Mouse (Mus musculus): ENCODE measurements around the gene Cyp24a1. TPM values are rescaled to one million over a fixed set of nuclear protein-coding genes. Genes with fewer than 3 reads are reported as not detected.
A peak's percentile ranks its signal among the peaks of the same experiment; 100 is the strongest.

Gene Cyp24a1
- polyA plus RNA-seq, 1 experiment from 2014 or later: 0.05 TPM

- Histone ChIP-seq H3K9ac (no peak overlapping the region), H3K27ac (no peak overlapping the region), H3K4me1 (replicated peaks; ENCODE audit: control insufficient read depth, insufficient read depth, low read length) (no peaks in the 10 kb centered on the region), H3K4me2 (replicated peaks) (no peak overlapping the region), H3K4me3 (replicated peaks; ENCODE audit: low read length) (no peak overlapping the region), H3K36me3 (replicated peaks; ENCODE audit: control insufficient read depth, insufficient read depth) (no peaks in the 10 kb centered on the region), H3K9me3 (ENCODE audit: control insufficient read depth, low read length) (no peaks in the 10 kb centered on the region), H3K27me3 (ENCODE audit: control insufficient read depth, insufficient read depth, low read length) (no peaks in the 10 kb centered on the region)
- ATAC-seq (ENCODE audit: low FRiP score) (no peak), DNase-seq (ENCODE audit: low spot score) (no peak)
- WGBS: 86% methylated on average over 8 of the region's 8 CpGs
These were observed 20.3 kb downstream of the Cyp24a1 start for GRCm38 (mm10) chr2:170476643-170477042.

GRCm38 (mm10) chr2:170476215-170476614 lies 20.7 kb downstream of the Cyp24a1 start:
- no peak overlapping the region for H3K27ac ChIP-seq
- H3K9me3 ChIP-seq (ENCODE audit: control insufficient read depth, low read length): no peaks in the 10 kb centered on the region
- no peaks in the 10 kb centered on the region for H3K4me1 ChIP-seq (replicated peaks; ENCODE audit: control insufficient read depth, insufficient read depth, low read length)
- no peak overlapping the region for H3K4me2 ChIP-seq (replicated peaks)
- H3K27me3 ChIP-seq (ENCODE audit: control insufficient read depth, insufficient read depth, low read length): no peaks in the 10 kb centered on the region
- no peak overlapping the region for H3K4me3 ChIP-seq (replicated peaks; ENCODE audit: low read length)
- ATAC-seq (ENCODE audit: low FRiP score): no peak
- no peaks in the 10 kb centered on the region for H3K36me3 ChIP-seq (replicated peaks; ENCODE audit: control insufficient read depth, insufficient read depth)
- WGBS: 83% methylated on average over 11 of the region's 11 CpGs
- no peak overlapping the region for H3K9ac ChIP-seq
- no peak for DNase-seq (ENCODE audit: low spot score)

- no peaks in the 10 kb centered on the region for H3K4me1 ChIP-seq (replicated peaks; ENCODE audit: control insufficient read depth, insufficient read depth, low read length)
- 57% methylated on average over 3 of the region's 3 CpGs for WGBS
These were observed 21.8 kb downstream of the Cyp24a1 start for GRCm38 (mm10) chr2:170475164-170475563.

GRCm38 (mm10) chr2:170474125-170474524 lies 22.8 kb downstream of the Cyp24a1 start:
- H3K9me3 ChIP-seq (ENCODE audit: control insufficient read depth, low read length): no peaks in the 10 kb centered on the region
- ATAC-seq (ENCODE audit: low FRiP score) (no peak), DNase-seq (ENCODE audit: low spot score) (no peak)
- H3K27ac ChIP-seq: no peak overlapping the region
- WGBS: 96% methylated on average over 5 of the region's 5 CpGs
- no peaks in the 10 kb centered on the region for H3K36me3 ChIP-seq (replicated peaks; ENCODE audit: control insufficient read depth, insufficient read depth)
- peaks cover 4% of the 10 kb centered on the region; the same call in 1 of the 2 replicates for H3K4me1 ChIP-seq (replicated peaks; ENCODE audit: control insufficient read depth, insufficient read depth, low read length)
- H3K27me3 ChIP-seq (ENCODE audit: control insufficient read depth, insufficient read depth, low read length): no peaks in the 10 kb centered on the region
- no peak overlapping the region for H3K9ac ChIP-seq
- no peak overlapping the region for H3K4me3 ChIP-seq (replicated peaks; ENCODE audit: low read length)
- H3K4me2 ChIP-seq (replicated peaks): no peak overlapping the region

More at GRCm38 (mm10) chr2:170475164-170475563, 21.8 kb downstream of the Cyp24a1 start:
- no peak for DNase-seq (ENCODE audit: low spot score)
- H3K27ac ChIP-seq: no peak overlapping the region
- H3K36me3 ChIP-seq (replicated peaks; ENCODE audit: control insufficient read depth, insufficient read depth): no peaks in the 10 kb centered on the region
- H3K4me2 ChIP-seq (replicated peaks): no peak overlapping the region
- H3K9me3 ChIP-seq (ENCODE audit: control insufficient read depth, low read length): no peaks in the 10 kb centered on the region
- H3K9ac ChIP-seq: no peak overlapping the region
- H3K4me3 ChIP-seq (replicated peaks; ENCODE audit: low read length): no peak overlapping the region
- H3K27me3 ChIP-seq (ENCODE audit: control insufficient read depth, insufficient read depth, low read length): no peaks in the 10 kb centered on the region
- no peak for ATAC-seq (ENCODE audit: low FRiP score)

GRCm38 (mm10) chr2:170470591-170470990 lies 26.4 kb downstream of the Cyp24a1 start:
- WGBS: 73% methylated on average over 5 of the region's 5 CpGs
- H3K9ac ChIP-seq: no peak overlapping the region
- no peak overlapping the region for H3K27ac ChIP-seq
- DNase-seq (ENCODE audit: low spot score) (no peak), ATAC-seq (ENCODE audit: low FRiP score) (no peak)
- no peaks in the 10 kb centered on the region for H3K9me3 ChIP-seq (ENCODE audit: control insufficient read depth, low read length)
- peaks cover 4% of the 10 kb centered on the region; the same call in 1 of the 2 replicates for H3K4me1 ChIP-seq (replicated peaks; ENCODE audit: control insufficient read depth, insufficient read depth, low read length)
- no peaks in the 10 kb centered on the region for H3K27me3 ChIP-seq (ENCODE audit: control insufficient read depth, insufficient read depth, low read length)
- no peak overlapping the region for H3K4me2 ChIP-seq (replicated peaks)
- no peak overlapping the region for H3K4me3 ChIP-seq (replicated peaks; ENCODE audit: low read length)
- no peaks in the 10 kb centered on the region for H3K36me3 ChIP-seq (replicated peaks; ENCODE audit: control insufficient read depth, insufficient read depth)

- Histone ChIP-seq H3K27ac (no peak overlapping the region), H3K36me3 (replicated peaks; ENCODE audit: control insufficient read depth, insufficient read depth) (no peaks in the 10 kb centered on the region), H3K4me2 (replicated peaks) (peak overlapping the region; percentile 25; the same call in 1 of the 2 replicates), H3K9ac (no peak overlapping the region), H3K4me3 (replicated peaks; ENCODE audit: low read length) (no peak overlapping the region), H3K9me3 (ENCODE audit: control insufficient read depth, low read length) (no peaks in the 10 kb centered on the region), H3K4me1 (replicated peaks; ENCODE audit: control insufficient read depth, insufficient read depth, low read length) (peaks cover 4% of the 10 kb centered on the region; the same call in 1 of the 2 replicates), H3K27me3 (ENCODE audit: control insufficient read depth, insufficient read depth, low read length) (no peaks in the 10 kb centered on the region)
- WGBS: 13% methylated on average over 10 of the region's 10 CpGs
- DNase-seq (ENCODE audit: low spot score): no peak
- no peak for ATAC-seq (ENCODE audit: low FRiP score)
These were observed 27.2 kb downstream of the Cyp24a1 start for GRCm38 (mm10) chr2:170469616-170470308.

GRCm38 (mm10) chr2:170468009-170468408 lies 28.9 kb downstream of the Cyp24a1 start:
- Histone ChIP-seq H3K9ac (no peak overlapping the region), H3K36me3 (replicated peaks; ENCODE audit: control insufficient read depth, insufficient read depth) (no peaks in the 10 kb centered on the region), H3K27me3 (ENCODE audit: control insufficient read depth, insufficient read depth, low read length) (no peaks in the 10 kb centered on the region), H3K4me3 (replicated peaks; ENCODE audit: low read length) (no peak overlapping the region), H3K9me3 (ENCODE audit: control insufficient read depth, low read length) (no peaks in the 10 kb centered on the region), H3K27ac (no peak overlapping the region), H3K4me2 (replicated peaks) (no peak overlapping the region), H3K4me1 (replicated peaks; ENCODE audit: control insufficient read depth, insufficient read depth, low read length) (peaks cover 4% of the 10 kb centered on the region; the same call in 1 of the 2 replicates)
- DNase-seq (ENCODE audit: low spot score) (no peak), ATAC-seq (ENCODE audit: low FRiP score) (no peak)

- H3K9ac ChIP-seq: no peak overlapping the region
- DNase-seq (ENCODE audit: low spot score) (no peak), ATAC-seq (ENCODE audit: low FRiP score) (no peak)
- no peaks in the 10 kb centered on the region for H3K36me3 ChIP-seq (replicated peaks; ENCODE audit: control insufficient read depth, insufficient read depth)
- no peaks in the 10 kb centered on the region for H3K9me3 ChIP-seq (ENCODE audit: control insufficient read depth, low read length)
- H3K4me2 ChIP-seq (replicated peaks): no peak overlapping the region
- H3K4me3 ChIP-seq (replicated peaks; ENCODE audit: low read length): no peak overlapping the region
- H3K27me3 ChIP-seq (ENCODE audit: control insufficient read depth, insufficient read depth, low read length): no peaks in the 10 kb centered on the region
- peaks cover 4% of the 10 kb centered on the region; the same call in 1 of the 2 replicates for H3K4me1 ChIP-seq (replicated peaks; ENCODE audit: control insufficient read depth, insufficient read depth, low read length)
- 41% methylated on average over 4 of the region's 4 CpGs for WGBS
- H3K27ac ChIP-seq: no peak overlapping the region
These were observed 32.1 kb downstream of the Cyp24a1 start for GRCm38 (mm10) chr2:170464817-170465216.

GRCm38 (mm10) chr2:170461652-170462051 lies 35.3 kb downstream of the Cyp24a1 start:
- Histone ChIP-seq H3K9ac (no peak overlapping the region), H3K27me3 (ENCODE audit: control insufficient read depth, insufficient read depth, low read length) (no peaks in the 10 kb centered on the region), H3K4me2 (replicated peaks) (no peak overlapping the region), H3K4me1 (replicated peaks; ENCODE audit: control insufficient read depth, insufficient read depth, low read length) (no peaks in the 10 kb centered on the region), H3K27ac (no peak overlapping the region), H3K36me3 (replicated peaks; ENCODE audit: control insufficient read depth, insufficient read depth) (no peaks in the 10 kb centered on the region), H3K9me3 (ENCODE audit: control insufficient read depth, low read length) (no peaks in the 10 kb centered on the region), H3K4me3 (replicated peaks; ENCODE audit: low read length) (no peak overlapping the region)
- WGBS: 70% methylated on average over 7 of the region's 7 CpGs
- ATAC-seq (ENCODE audit: low FRiP score) (no peak), DNase-seq (ENCODE audit: low spot score) (no peak)

All from hindbrain, embryonic 14.5 days (tissue).